Mouse (Mus musculus) bone marrow macrophage, adult 2 months (primary cell): ENCODE data around the gene Nr4a1.

Experiments used
- CTCF ChIP-seq: IDR thresholded peaks from 2 replicates; pipeline ENCODE4 v1.5.1; 2012; ENCODE audit warnings: low read depth, mild to moderate bottlenecking, low read length, moderate library complexity
- POLR2A ChIP-seq: IDR thresholded peaks from 2 replicates; pipeline ENCODE4 v1.6.1; 2012; ENCODE audit warnings: mild to moderate bottlenecking, low read depth, low read length, borderline replicate concordance

- TF ChIP-seq POLR2A: no peak
- TF ChIP-seq CTCF: no peak
Observed at GRCm38 (mm10) chr15:101302201-101302600, 48.1 kb downstream of the Nr4a1 start.
